Mouse (Mus musculus) heart, embryonic 12.5 days (tissue): ENCODE measurements around the gene Rln3. TPM values are rescaled to one million over a fixed set of nuclear protein-coding genes. Genes with fewer than 3 reads are reported as not detected.

Source experiments
- ATAC-seq: fragments of 200-750 bp; cut with Nextera tagmentation; 2 replicates; pipeline ENCODE4 v1.8.0; 2017; ENCODE audit warnings: moderate TSS enrichment, moderate library complexity; ENCODE audit not compliant: insufficient number of reproducible peaks, low FRiP score
- H3K27ac ChIP-seq: fragments of 300-500 bp; sonication (generic); 2 replicates; pipeline ENCODE4 v1.5.1; 2016; ENCODE audit warnings: mild to moderate bottlenecking, moderate library complexity; ENCODE audit not compliant: poor library complexity, severe bottlenecking
- H3K27me3 ChIP-seq: fragments of 300-500 bp; sonication (generic); replicated peaks from 2 replicates; pipeline ENCODE4 v1.6.1; 2016; ENCODE audit warnings: mild to moderate bottlenecking, moderate library complexity
- H3K36me3 ChIP-seq: fragments of 300-500 bp; sonication (generic); 2 replicates; pipeline ENCODE4 v1.6.1; 2016; ENCODE audit warnings: mild to moderate bottlenecking, moderate library complexity
- H3K4me1 ChIP-seq: fragments of 300-500 bp; sonication (generic); replicated peaks from 2 replicates; pipeline ENCODE4 v1.6.1; 2016; ENCODE audit warnings: mild to moderate bottlenecking
- H3K4me2 ChIP-seq: fragments of 300-500 bp; sonication (generic); 2 replicates; pipeline ENCODE4 v1.6.1; 2016; ENCODE audit warnings: mild to moderate bottlenecking, moderate library complexity
- H3K4me3 ChIP-seq: fragments of 300-500 bp; sonication (generic); 2 replicates; pipeline ENCODE4 v1.5.1; 2016; ENCODE audit warnings: mild to moderate bottlenecking
- H3K9ac ChIP-seq: fragments of 300-500 bp; sonication (generic); 2 replicates; pipeline ENCODE4 v1.6.1; 2016; ENCODE audit warnings: mild to moderate bottlenecking, moderate library complexity
- H3K9me3 ChIP-seq: fragments of 300-500 bp; sonication (generic); replicated peaks from 2 replicates; pipeline ENCODE4 v1.6.1; 2016; ENCODE audit warnings: mild to moderate bottlenecking, moderate library complexity
- WGBS: fragments of 180-500 bp; shearing (Covaris S2); methylation state at CpG from one replicate; pipeline ENCODE4 v1.1.7; 2016; 5-methylcytosine and 5-hydroxymethylcytosine counted together
- polyA plus RNA-seq: library from polyadenylated mRNA; unstranded; fragments of >200 nt; fragmentation: Nextera tagmentation; extraction: Ambion mirVana; gene quantifications from 2 replicates; pipeline ENCODE4 v1.2.1, GENCODE M21; 2016

Rln3 gene
- polyA plus RNA-seq, 1 experiment from 2014 or later, result not detected

- WGBS, result 3% methylated on average over 40 of the region's 40 CpGs
- Histone ChIP-seq H3K4me3 (peak within 1 kb of the TSS; percentile 54), H3K36me3 (no peaks in the 10 kb centered on the region), H3K4me2 (peak within 1 kb of the TSS; percentile 83), H3K9ac (peak within 1 kb of the TSS; percentile 70), H3K27ac (no peak within 1 kb of the TSS), H3K27me3 (peaks cover 51% of the 10 kb centered on the region), H3K9me3 (0 out of 2 replicates have a peak, but pooled peaks cover 3% of the 10 kb centered on the region), H3K4me1 (peaks cover 22% of the 10 kb centered on the region)
- ATAC-seq, result peak; percentile 74
Measured at GRCm38 (mm10) chr8:84042066-84042947, 2.5 kb downstream of the Rln3 start, which contains the start of gene Il27ra. Gene Il27ra (minus strand): TSS chr8:84042589.

GRCm38 (mm10) chr8:84039050-84039449 is 5.8 kb downstream of the Rln3 start:
- Histone ChIP-seq H3K9me3 (no peaks in the 10 kb centered on the region), H3K9ac (no peak overlapping the region), H3K27me3 (peaks cover 40% of the 10 kb centered on the region), H3K4me2 (no peak overlapping the region), H3K36me3 (no peaks in the 10 kb centered on the region), H3K4me3 (no peak overlapping the region), H3K27ac (no peak overlapping the region), H3K4me1 (peaks cover 14% of the 10 kb centered on the region)
- WGBS, result 6% methylated on average over 5 of the region's 5 CpGs
- ATAC-seq, result no peak

DNA sequence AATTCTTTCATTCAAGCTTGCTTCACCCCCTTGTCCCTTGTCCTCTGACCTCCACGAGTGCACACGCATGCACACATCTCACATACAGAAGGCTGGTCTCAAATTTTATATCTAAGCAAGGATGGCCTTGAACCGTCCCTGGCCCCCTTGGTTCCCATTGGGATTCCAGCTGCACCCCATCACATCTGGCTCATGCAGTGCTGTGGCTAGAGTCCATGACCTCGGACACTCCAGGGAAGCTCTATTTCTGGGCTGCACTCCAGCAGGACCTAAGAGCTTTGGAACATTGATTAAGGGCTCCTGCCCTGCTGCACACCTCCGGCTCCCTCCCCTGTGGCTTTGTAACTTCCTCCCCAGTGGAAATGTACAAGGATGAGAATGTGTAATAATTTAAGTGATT is 6.8 kb downstream of the Rln3 start:
- Histone ChIP-seq H3K36me3 (no peaks in the 10 kb centered on the region), H3K27me3 (peaks cover 30% of the 10 kb centered on the region), H3K4me3 (no peak overlapping the region), H3K9ac (no peak overlapping the region), H3K27ac (no peak overlapping the region), H3K4me2 (no peak overlapping the region), H3K9me3 (no peaks in the 10 kb centered on the region), H3K4me1 (peaks cover 10% of the 10 kb centered on the region)
- WGBS, result 70% methylated on average over 5 of the region's 5 CpGs
- no peak for ATAC-seq

- H3K27ac ChIP-seq, result no peak overlapping the region
- H3K36me3 ChIP-seq, result peaks cover 9% of the 10 kb centered on the region; the same call in 1 of the 2 replicates
- H3K9me3 ChIP-seq, result no peaks in the 10 kb centered on the region
- ATAC-seq, result no peak
- H3K9ac ChIP-seq, result no peak overlapping the region
- H3K27me3 ChIP-seq, result peaks cover 30% of the 10 kb centered on the region
- no peak overlapping the region for H3K4me2 ChIP-seq
- no peak overlapping the region for H3K4me3 ChIP-seq
- H3K4me1 ChIP-seq, result no peaks in the 10 kb centered on the region
- 78% methylated on average over 4 of the region's 4 CpGs for WGBS
Measured at GRCm38 (mm10) chr8:84032777-84033176, 12.0 kb downstream of the Rln3 start.

GRCm38 (mm10) chr8:84029272-84029671 is 15.5 kb downstream of the Rln3 start:
- no peak overlapping the region for H3K4me3 ChIP-seq
- H3K9me3 ChIP-seq, result no peaks in the 10 kb centered on the region
- no peak overlapping the region for H3K9ac ChIP-seq
- peaks cover 9% of the 10 kb centered on the region; the same call in 1 of the 2 replicates for H3K36me3 ChIP-seq
- no peak for ATAC-seq
- H3K4me1 ChIP-seq, result peaks cover 10% of the 10 kb centered on the region
- 78% methylated on average over 5 of the region's 5 CpGs for WGBS
- H3K27me3 ChIP-seq, result peaks cover 51% of the 10 kb centered on the region
- no peak overlapping the region for H3K4me2 ChIP-seq
- H3K27ac ChIP-seq, result no peak overlapping the region

- 14% methylated on average over 10 of the region's 10 CpGs for WGBS
- peaks cover 9% of the 10 kb centered on the region; the same call in 1 of the 2 replicates for H3K36me3 ChIP-seq
- H3K27ac ChIP-seq, result no peak overlapping the region
- no peak overlapping the region for H3K4me3 ChIP-seq
- H3K4me2 ChIP-seq, result no peak overlapping the region
- no peak for ATAC-seq
- H3K27me3 ChIP-seq, result peaks cover 53% of the 10 kb centered on the region
- peaks cover 28% of the 10 kb centered on the region for H3K4me1 ChIP-seq
- H3K9me3 ChIP-seq, result no peaks in the 10 kb centered on the region
- H3K9ac ChIP-seq, result no peak overlapping the region
Measured at GRCm38 (mm10) chr8:84027449-84027848, 17.4 kb downstream of the Rln3 start.

- Histone ChIP-seq H3K9me3 (no peaks in the 10 kb centered on the region), H3K27me3 (peaks cover 57% of the 10 kb centered on the region), H3K27ac (no peak overlapping the region), H3K36me3 (peaks cover 4% of the 10 kb centered on the region; the same call in 1 of the 2 replicates), H3K4me2 (peak overlapping the region; percentile 76), H3K4me1 (peaks cover 41% of the 10 kb centered on the region), H3K9ac (peak overlapping the region; percentile 45), H3K4me3 (peak overlapping the region; percentile 44)
- ATAC-seq, result peak; percentile 64
- under 1% methylated on average over 40 of the region's 41 CpGs for WGBS
Measured at GRCm38 (mm10) chr8:84025863-84026262, 18.9 kb downstream of the Rln3 start.

DNA sequence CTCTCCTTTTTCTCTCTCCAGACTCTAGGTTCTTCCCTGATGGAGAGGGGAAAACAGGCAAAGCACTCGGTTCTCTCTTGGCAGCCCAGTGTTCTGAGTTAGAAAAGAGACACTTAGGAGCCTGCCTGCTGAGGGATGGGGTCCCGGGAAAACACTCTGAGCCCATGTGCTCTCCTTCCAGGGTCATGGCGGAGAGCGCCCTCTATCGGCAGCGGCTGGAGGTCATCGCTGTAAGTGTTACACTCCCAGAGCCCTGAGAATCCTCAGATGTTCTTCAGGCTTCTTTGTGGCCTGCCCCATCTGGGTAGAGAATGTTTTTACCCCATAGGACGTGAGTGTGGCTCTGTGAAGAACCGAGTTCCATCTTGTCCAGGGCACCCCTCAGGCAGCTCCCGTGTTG is 20.6 kb downstream of the Rln3 start:
- H3K36me3 ChIP-seq, result no peaks in the 10 kb centered on the region
- no peak overlapping the region for H3K4me3 ChIP-seq
- H3K9me3 ChIP-seq, result no peaks in the 10 kb centered on the region
- no peak overlapping the region for H3K4me2 ChIP-seq
- H3K9ac ChIP-seq, result no peak overlapping the region
- H3K4me1 ChIP-seq, result peaks cover 41% of the 10 kb centered on the region
- H3K27me3 ChIP-seq, result peaks cover 63% of the 10 kb centered on the region
- no peak overlapping the region for H3K27ac ChIP-seq
- WGBS, result 14% methylated on average over 10 of the region's 10 CpGs
- no peak for ATAC-seq

- H3K9me3 ChIP-seq, result no peaks in the 10 kb centered on the region
- ATAC-seq, result no peak
- H3K27me3 ChIP-seq, result peaks cover 57% of the 10 kb centered on the region
- H3K9ac ChIP-seq, result no peak overlapping the region
- H3K27ac ChIP-seq, result peak overlapping the region; percentile 66
- peaks cover 41% of the 10 kb centered on the region for H3K4me1 ChIP-seq
- H3K36me3 ChIP-seq, result no peaks in the 10 kb centered on the region
- WGBS, result 41% methylated on average over 1 of the region's 1 CpGs
- H3K4me2 ChIP-seq, result peak overlapping the region; percentile 35
- no peak overlapping the region for H3K4me3 ChIP-seq
Measured at GRCm38 (mm10) chr8:84023631-84024030, 21.2 kb downstream of the Rln3 start.

DNA sequence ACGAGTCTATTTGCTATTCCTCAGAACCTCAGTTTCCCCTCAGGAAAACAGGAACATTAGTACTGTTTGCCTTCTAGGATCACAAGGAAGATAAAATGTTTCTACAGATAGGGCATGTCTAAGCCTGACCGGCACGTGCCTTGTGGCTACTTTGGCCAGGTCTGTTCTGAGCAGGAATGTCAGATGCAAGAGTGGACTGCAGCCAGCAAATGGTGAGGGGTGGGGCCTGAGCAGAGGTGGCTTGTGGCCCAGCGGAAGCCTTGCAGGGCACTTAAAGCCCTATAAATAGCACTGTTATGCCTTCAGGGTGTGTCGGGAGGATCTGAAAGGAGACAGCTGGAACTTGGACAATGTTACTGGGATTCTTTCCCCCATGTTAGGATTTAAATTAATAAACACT is 21.7 kb downstream of the Rln3 start:
- peak overlapping the region; percentile 35 for H3K4me2 ChIP-seq
- no peaks in the 10 kb centered on the region for H3K36me3 ChIP-seq
- no peaks in the 10 kb centered on the region for H3K9me3 ChIP-seq
- H3K9ac ChIP-seq, result no peak overlapping the region
- ATAC-seq, result peak; percentile 52
- H3K4me3 ChIP-seq, result no peak overlapping the region
- peaks cover 41% of the 10 kb centered on the region for H3K4me1 ChIP-seq
- H3K27ac ChIP-seq, result peak overlapping the region; percentile 66
- H3K27me3 ChIP-seq, result peaks cover 56% of the 10 kb centered on the region
- WGBS, result 6% methylated on average over 5 of the region's 5 CpGs

DNA sequence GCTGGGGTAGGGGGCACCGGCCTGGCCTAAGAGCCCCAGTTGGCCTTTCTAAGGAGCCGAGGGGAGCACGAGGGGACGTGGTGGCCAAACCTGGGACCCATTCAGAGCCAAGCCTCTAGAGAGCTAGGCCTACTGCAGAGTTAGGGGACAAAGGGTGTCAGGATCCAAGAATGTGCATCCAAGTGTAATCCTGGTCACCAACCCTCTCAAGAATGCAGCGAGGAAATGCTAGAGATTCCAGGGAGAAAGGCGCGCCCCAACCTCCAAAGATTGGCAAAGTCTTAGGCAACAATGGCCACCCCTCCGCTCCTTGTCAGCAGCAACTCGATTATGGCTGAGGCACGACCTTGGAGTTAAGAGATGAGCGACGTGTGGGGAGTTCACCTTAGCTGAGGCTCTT is 23.2 kb downstream of the Rln3 start:
- Histone ChIP-seq H3K4me1 (peaks cover 41% of the 10 kb centered on the region), H3K27ac (no peak overlapping the region), H3K36me3 (no peaks in the 10 kb centered on the region), H3K4me2 (peak overlapping the region; percentile 6; the same call in 1 of the 2 replicates), H3K4me3 (no peak overlapping the region), H3K9ac (no peak overlapping the region), H3K27me3 (peaks cover 48% of the 10 kb centered on the region), H3K9me3 (no peaks in the 10 kb centered on the region)
- WGBS, result 45% methylated on average over 12 of the region's 12 CpGs
- no peak for ATAC-seq
